Mouse (Mus musculus) c-Kit-negative CD71-positive TER-119-positive erythroid progenitor cells, embryonic 14.5 days (primary cell): ENCODE measurements around the gene Kcnd2.
"Not testable (repeated sequence)": the region's sequence is repeated elsewhere in the genome, so short reads cannot be mapped to it uniquely, and the experiment has no call there.

Experiments
- DNase-seq: peaks from one replicate; pipeline ENCODE4 v3.0.0-alpha.2; 2013; ENCODE audit warnings: low read depth, low spot score

Gene Kcnd2

GRCm38 (mm10) chr6:21215491-21216191 lies at the start of gene Kcnd2:
TSS of gene Kcnd2 (plus strand) at chr6:21215503.
- DNase-seq = no peak

GRCm38 (mm10) chr6:21166611-21167010 lies 48.7 kb upstream of the Kcnd2 start:
- DNase-seq = no peak

- no peak for DNase-seq
Observed at GRCm38 (mm10) chr6:21195341-21195740, 20.0 kb upstream of the Kcnd2 start.

GRCm38 (mm10) chr6:21213865-21214672 lies 1.2 kb upstream of the Kcnd2 start:
- no peak for DNase-seq

- DNase-seq = no peak
Observed at GRCm38 (mm10) chr6:21214673-21215490, 421 bp upstream of the Kcnd2 start.

- DNase-seq = no peak
Observed at GRCm38 (mm10) chr6:21216206-21217020, 1.1 kb downstream of the Kcnd2 start.

- DNase-seq = no peak
Observed at GRCm38 (mm10) chr6:21217156-21217555, 1.9 kb downstream of the Kcnd2 start.

GRCm38 (mm10) chr6:21226124-21226523 lies 10.8 kb downstream of the Kcnd2 start:
- DNase-seq = no peak

- no peak for DNase-seq
Observed at GRCm38 (mm10) chr6:21259031-21259430, 43.7 kb downstream of the Kcnd2 start.

GRCm38 (mm10) chr6:21267897-21268296 lies 52.6 kb downstream of the Kcnd2 start:
- DNase-seq = no peak

- DNase-seq = no peak
Observed at GRCm38 (mm10) chr6:21277343-21277933, 62.1 kb downstream of the Kcnd2 start.

GRCm38 (mm10) chr6:21304943-21305342 lies 89.6 kb downstream of the Kcnd2 start:
- no peak for DNase-seq

- no peak for DNase-seq
Observed at GRCm38 (mm10) chr6:21310159-21310558, 94.9 kb downstream of the Kcnd2 start.

- no peak for DNase-seq
Observed at GRCm38 (mm10) chr6:21321407-21321806, 106.1 kb downstream of the Kcnd2 start.

- DNase-seq = no peak
Observed at GRCm38 (mm10) chr6:21322211-21322610, 106.9 kb downstream of the Kcnd2 start.

GRCm38 (mm10) chr6:21325251-21325650 lies 109.9 kb downstream of the Kcnd2 start:
- DNase-seq = no peak

GRCm38 (mm10) chr6:21327081-21327737 lies 111.9 kb downstream of the Kcnd2 start:
- DNase-seq = no peak

GRCm38 (mm10) chr6:21385298-21385697 lies 170.0 kb downstream of the Kcnd2 start:
- not testable (repeated sequence) for DNase-seq

- DNase-seq = no peak
Observed at GRCm38 (mm10) chr6:21391776-21392175, 176.5 kb downstream of the Kcnd2 start.

GRCm38 (mm10) chr6:21413656-21414055 lies 198.4 kb downstream of the Kcnd2 start:
- DNase-seq = no peak
